Mouse (Mus musculus): Measurements from ENCODE around the gene Galnt11.

DNA sequence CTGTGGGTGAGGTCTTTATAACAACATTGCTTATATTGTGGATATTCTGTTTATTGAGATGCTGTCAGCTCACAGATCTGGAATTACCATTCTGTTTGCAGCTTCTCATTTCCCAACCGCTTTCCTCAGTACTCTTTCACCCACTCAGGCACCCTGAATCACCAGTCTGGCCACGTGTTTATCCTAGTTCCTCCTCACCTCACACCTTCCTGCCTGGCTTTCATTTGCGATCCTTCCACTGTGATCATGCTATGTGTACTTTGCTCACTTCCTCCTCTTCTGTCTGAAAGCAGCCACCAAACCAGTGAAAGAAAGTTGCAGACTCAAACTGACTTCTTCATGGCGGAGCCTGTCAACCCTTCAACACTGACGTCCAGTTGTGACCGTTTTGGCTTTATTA, 21.4 kb downstream of the Galnt11 start:
- TF ChIP-seq CTCF (IDR thresholded peaks at IDR 0.05; ENCODE audit: low read depth, low read length) (no peak), POLR2A (IDR thresholded peaks at IDR 0.05; ENCODE audit: insufficient read depth, low read length) (no peak)
